Mouse (Mus musculus): ENCODE results near the gene Bpifa2. TPM values are rescaled to one million over a fixed set of nuclear protein-coding genes. Genes with fewer than 3 reads are reported as not detected.
"Not testable (repeated sequence)": the region's sequence is repeated elsewhere in the genome, so short reads cannot be mapped to it uniquely, and the experiment has no call there.

The Bpifa2 gene
- polyA plus RNA-seq, 1 experiment from 2014 or later, result not detected

- Histone ChIP-seq H3K4me2 (no peak overlapping the region), H3K4me1 (ENCODE audit: insufficient read depth) (no peaks in the 10 kb centered on the region), H3K27ac (ENCODE audit: low read depth) (no peak overlapping the region), H3K27me3 (ENCODE audit: insufficient read depth, low read length) (no peaks in the 10 kb centered on the region), H3K36me3 (ENCODE audit: insufficient read depth) (no peaks in the 10 kb centered on the region), H3K9ac (no peak overlapping the region), H3K4me3 (ENCODE audit: low read depth, low read length) (no peak overlapping the region), H3K9me3 (ENCODE audit: low read depth, low read length) (no peaks in the 10 kb centered on the region)
- no peak for TF ChIP-seq CTCF (IDR thresholded peaks at IDR 0.05; ENCODE audit: low read depth)
- DNase-seq, result no peak
- 69% methylated on average over 1 of the region's 1 CpGs for WGBS
- ATAC-seq (ENCODE audit: insufficient read depth), result no peak
These were observed 3.6 kb upstream of the Bpifa2 start for GRCm38 (mm10) chr2:154004456-154004855.

GRCm38 (mm10) chr2:154005094-154005493 lies 3.0 kb upstream of the Bpifa2 start:
- WGBS, result 68% methylated on average over 1 of the region's 1 CpGs
- TF ChIP-seq CTCF (IDR thresholded peaks at IDR 0.05; ENCODE audit: low read depth), result no peak
- Histone ChIP-seq H3K27ac (ENCODE audit: low read depth) (no peak overlapping the region), H3K4me1 (ENCODE audit: insufficient read depth) (no peaks in the 10 kb centered on the region), H3K9ac (no peak overlapping the region), H3K9me3 (ENCODE audit: low read depth, low read length) (no peaks in the 10 kb centered on the region), H3K36me3 (ENCODE audit: insufficient read depth) (no peaks in the 10 kb centered on the region), H3K27me3 (ENCODE audit: insufficient read depth, low read length) (no peaks in the 10 kb centered on the region), H3K4me3 (ENCODE audit: low read depth, low read length) (no peak overlapping the region), H3K4me2 (no peak overlapping the region)
- ATAC-seq (ENCODE audit: insufficient read depth) (peak; percentile 49; the same call in 1 of the 2 replicates), DNase-seq (peak; percentile 65)

GRCm38 (mm10) chr2:154005734-154006133 lies 2.3 kb upstream of the Bpifa2 start:
- no peak overlapping the region for H3K9ac ChIP-seq
- ATAC-seq (ENCODE audit: insufficient read depth) (no peak), DNase-seq (no peak)
- H3K9me3 ChIP-seq (ENCODE audit: low read depth, low read length), result no peaks in the 10 kb centered on the region
- H3K36me3 ChIP-seq (ENCODE audit: insufficient read depth), result no peaks in the 10 kb centered on the region
- WGBS, result 79% methylated on average over 4 of the region's 4 CpGs
- no peaks in the 10 kb centered on the region for H3K27me3 ChIP-seq (ENCODE audit: insufficient read depth, low read length)
- no peak overlapping the region for H3K4me2 ChIP-seq
- TF ChIP-seq CTCF (IDR thresholded peaks at IDR 0.05; ENCODE audit: low read depth), result no peak
- H3K27ac ChIP-seq (ENCODE audit: low read depth), result no peak overlapping the region
- H3K4me1 ChIP-seq (ENCODE audit: insufficient read depth), result no peaks in the 10 kb centered on the region
- H3K4me3 ChIP-seq (ENCODE audit: low read depth, low read length), result no peak overlapping the region

- H3K36me3 ChIP-seq (ENCODE audit: insufficient read depth), result no peaks in the 10 kb centered on the region
- no peaks in the 10 kb centered on the region for H3K9me3 ChIP-seq (ENCODE audit: low read depth, low read length)
- H3K4me1 ChIP-seq (ENCODE audit: insufficient read depth), result no peaks in the 10 kb centered on the region
- 87% methylated on average over 2 of the region's 2 CpGs for WGBS
- no peak overlapping the region for H3K4me3 ChIP-seq (ENCODE audit: low read depth, low read length)
- no peaks in the 10 kb centered on the region for H3K27me3 ChIP-seq (ENCODE audit: insufficient read depth, low read length)
- no peak for TF ChIP-seq CTCF (IDR thresholded peaks at IDR 0.05; ENCODE audit: low read depth)
- no peak overlapping the region for H3K9ac ChIP-seq
- H3K4me2 ChIP-seq, result no peak overlapping the region
- ATAC-seq (ENCODE audit: insufficient read depth) (no peak), DNase-seq (no peak)
- H3K27ac ChIP-seq (ENCODE audit: low read depth), result no peak overlapping the region
These were observed 1.7 kb upstream of the Bpifa2 start for GRCm38 (mm10) chr2:154006331-154006730.

- H3K9ac ChIP-seq, result no peak overlapping the region
- H3K4me1 ChIP-seq (ENCODE audit: insufficient read depth), result no peaks in the 10 kb centered on the region
- H3K4me3 ChIP-seq (ENCODE audit: low read depth, low read length), result no peak overlapping the region
- no peak for TF ChIP-seq CTCF (IDR thresholded peaks at IDR 0.05; ENCODE audit: low read depth)
- DNase-seq, result no peak
- H3K27me3 ChIP-seq (ENCODE audit: insufficient read depth, low read length), result no peaks in the 10 kb centered on the region
- H3K9me3 ChIP-seq (ENCODE audit: low read depth, low read length), result no peaks in the 10 kb centered on the region
- no peak overlapping the region for H3K4me2 ChIP-seq
- no peaks in the 10 kb centered on the region for H3K36me3 ChIP-seq (ENCODE audit: insufficient read depth)
- 74% methylated on average over 1 of the region's 1 CpGs for WGBS
- H3K27ac ChIP-seq (ENCODE audit: low read depth), result no peak overlapping the region
- ATAC-seq (ENCODE audit: insufficient read depth), result no peak
These were observed 684 bp upstream of the Bpifa2 start for GRCm38 (mm10) chr2:154007381-154007780.

- no peak for TF ChIP-seq CTCF (IDR thresholded peaks at IDR 0.05; ENCODE audit: low read depth)
- H3K9me3 ChIP-seq (ENCODE audit: low read depth, low read length), result no peaks in the 10 kb centered on the region
- H3K27ac ChIP-seq (ENCODE audit: low read depth), result no peak overlapping the region
- 54% methylated on average over 1 of the region's 1 CpGs for WGBS
- H3K4me3 ChIP-seq (ENCODE audit: low read depth, low read length), result no peak overlapping the region
- ATAC-seq (ENCODE audit: insufficient read depth) (no peak), DNase-seq (no peak)
- H3K4me1 ChIP-seq (ENCODE audit: insufficient read depth), result no peaks in the 10 kb centered on the region
- no peak overlapping the region for H3K9ac ChIP-seq
- H3K36me3 ChIP-seq (ENCODE audit: insufficient read depth), result no peaks in the 10 kb centered on the region
- H3K27me3 ChIP-seq (ENCODE audit: insufficient read depth, low read length), result no peaks in the 10 kb centered on the region
- H3K4me2 ChIP-seq, result no peak overlapping the region
These were observed 9.9 kb downstream of the Bpifa2 start for GRCm38 (mm10) chr2:154017990-154018389.

GRCm38 (mm10) chr2:154024676-154025075 lies 16.6 kb downstream of the Bpifa2 start:
- H3K4me2 ChIP-seq; H3K27ac ChIP-seq (ENCODE audit: low read depth); H3K36me3 ChIP-seq (ENCODE audit: insufficient read depth); H3K4me1 ChIP-seq (ENCODE audit: insufficient read depth); H3K4me3 ChIP-seq (ENCODE audit: low read depth, low read length); DNase-seq; H3K27me3 ChIP-seq (ENCODE audit: insufficient read depth, low read length); ATAC-seq (ENCODE audit: insufficient read depth); H3K9me3 ChIP-seq (ENCODE audit: low read depth, low read length); H3K9ac ChIP-seq: not testable (repeated sequence)
- WGBS, result 74% methylated on average over 4 of the region's 4 CpGs

- no peak for ATAC-seq (ENCODE audit: insufficient read depth)
- TF ChIP-seq CTCF (IDR thresholded peaks at IDR 0.05; ENCODE audit: low read depth), result peak; percentile 54
- Histone ChIP-seq H3K36me3 (ENCODE audit: insufficient read depth) (no peaks in the 10 kb centered on the region), H3K4me2 (no peak overlapping the region), H3K4me1 (ENCODE audit: insufficient read depth) (no peaks in the 10 kb centered on the region), H3K4me3 (ENCODE audit: low read depth, low read length) (no peak overlapping the region), H3K27ac (ENCODE audit: low read depth) (no peak overlapping the region), H3K9me3 (ENCODE audit: low read depth, low read length) (no peaks in the 10 kb centered on the region), H3K27me3 (ENCODE audit: insufficient read depth, low read length) (no peaks in the 10 kb centered on the region), H3K9ac (no peak overlapping the region)
- WGBS, result 48% methylated on average over 2 of the region's 2 CpGs
- DNase-seq, result peak; percentile 37
These were observed 30.9 kb downstream of the Bpifa2 start for GRCm38 (mm10) chr2:154038932-154039331.

Measured in lung, embryonic 14.5 days (tissue).